Mouse (Mus musculus) spleen, adult 2 months (tissue): ENCODE results near the gene Agbl1.

Experiments
- CTCF ChIP-seq: fragments of 200-500 bp; IDR thresholded peaks from 2 replicates; pipeline ENCODE4 v1.5.1; 2011; ENCODE audit warnings: mild to moderate bottlenecking, inconsistent platforms; ENCODE audit not compliant: insufficient read depth, insufficient read length, insufficient replicate concordance; ENCODE audit errors: extremely low read depth
- POLR2A ChIP-seq: fragments of 200-500 bp; IDR thresholded peaks from 2 replicates; pipeline ENCODE4 v1.6.1; 2011; ENCODE audit warnings: low read depth, low read length, inconsistent platforms

GRCm38 (mm10) chr7:76560564-76561258 lies 331.0 kb downstream of the Agbl1 start:
- TF ChIP-seq CTCF (no peak), POLR2A (no peak)
